Mouse (Mus musculus) CD4-positive, CD25-positive, alpha-beta regulatory T cell, adult 2 months (primary cell): Measurements from ENCODE around the gene 4932438A13Rik.
A peak's percentile ranks its signal among the peaks of the same experiment; 100 is the strongest.

Experiments used
- DNase-seq: peaks from one replicate; pipeline ENCODE4 v3.0.0-alpha.2; 2012; ENCODE audit warnings: low read depth, low spot score

Gene 4932438A13Rik

DNA sequence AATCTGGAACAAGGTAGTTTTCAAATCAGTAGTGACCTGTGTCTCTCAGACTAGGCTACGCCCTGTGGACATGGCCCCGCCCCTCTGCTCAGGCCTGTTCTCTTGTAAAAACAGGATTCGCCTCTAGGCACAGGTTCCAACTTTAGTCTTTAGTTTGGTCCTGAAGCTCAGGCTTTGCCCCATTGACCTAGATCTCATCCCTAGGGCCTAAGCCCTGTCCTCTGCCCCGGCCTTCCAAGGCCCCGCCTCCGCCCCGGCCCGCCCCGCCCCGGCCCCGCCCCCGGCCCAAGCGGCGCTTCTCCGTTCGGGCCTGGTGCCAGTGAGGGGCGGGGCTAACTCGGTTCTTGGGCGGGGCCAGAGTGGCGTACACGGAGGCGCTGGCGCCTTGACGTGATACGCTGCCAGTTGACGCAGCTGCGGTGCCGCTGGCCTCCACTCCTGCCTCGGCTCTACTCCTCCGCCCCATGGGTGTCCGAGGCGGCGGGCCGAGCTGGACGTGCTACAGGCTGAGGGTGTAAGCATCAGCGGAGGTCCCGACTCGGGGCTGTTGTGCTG lies at the start of gene 4932438A13Rik:
Gene 4932438A13Rik, plus strand, starts transcription at position 384 of the 555 bp plus-strand sequence.
- DNase-seq: peak; percentile 98

DNA sequence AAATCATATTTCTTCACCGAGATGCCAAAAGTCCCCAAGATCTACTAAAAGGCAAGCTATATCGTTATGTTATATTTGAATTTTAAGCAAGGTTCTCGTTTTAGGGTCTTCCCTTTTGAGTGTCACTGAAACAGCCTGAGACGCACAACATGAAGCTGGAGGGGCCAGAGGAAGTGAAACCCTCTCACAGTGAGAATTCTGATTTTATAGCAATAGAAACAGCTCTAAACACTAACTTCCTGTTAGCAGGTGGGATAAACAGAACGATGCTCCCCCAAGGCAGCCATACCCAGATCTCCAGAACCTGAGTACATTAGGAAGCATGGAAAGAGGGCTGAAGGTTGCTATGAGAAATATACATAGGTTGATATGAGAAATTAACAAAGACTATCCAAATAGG lies 46.3 kb upstream of the 4932438A13Rik start:
- no peak for DNase-seq

DNA sequence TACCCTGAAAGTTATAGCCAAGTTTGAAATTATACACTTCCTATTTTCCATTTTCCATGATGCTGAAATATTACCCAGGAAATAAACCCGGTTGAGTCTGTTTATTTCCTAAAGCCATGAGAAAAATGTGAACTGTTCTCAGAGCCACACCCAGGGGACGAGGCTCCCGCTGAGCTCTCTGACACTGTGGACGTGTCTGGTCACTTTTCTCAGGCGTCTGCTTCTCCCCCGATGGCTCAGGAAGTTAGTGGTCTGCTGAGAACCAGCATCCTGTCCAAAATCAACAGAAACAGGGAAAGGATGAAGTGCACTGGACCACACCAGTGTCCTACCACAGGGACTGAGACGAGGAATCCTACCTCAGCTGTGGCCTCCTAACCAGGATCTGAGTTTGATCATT lies 43.5 kb upstream of the 4932438A13Rik start:
- DNase-seq: no peak

DNA sequence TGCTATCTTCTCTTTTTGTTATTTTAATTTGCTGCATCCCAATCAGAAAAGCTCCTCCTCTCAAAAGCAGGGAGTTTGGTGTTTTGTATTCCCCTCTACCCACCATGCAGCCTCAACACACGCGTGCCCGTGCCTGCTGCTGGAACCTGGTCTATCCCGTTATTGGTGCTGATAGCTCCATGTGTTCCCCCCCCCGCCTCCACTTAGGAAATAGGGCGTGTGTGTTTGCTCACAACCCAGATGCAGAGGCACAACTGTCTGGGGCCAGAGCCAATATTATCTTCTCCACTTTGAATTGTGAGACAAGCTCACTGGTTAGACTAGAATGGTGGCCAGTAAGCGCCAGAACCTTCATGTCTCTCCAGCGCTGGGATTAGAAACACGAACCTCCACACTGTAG lies 41.9 kb upstream of the 4932438A13Rik start:
- no peak for DNase-seq

DNA sequence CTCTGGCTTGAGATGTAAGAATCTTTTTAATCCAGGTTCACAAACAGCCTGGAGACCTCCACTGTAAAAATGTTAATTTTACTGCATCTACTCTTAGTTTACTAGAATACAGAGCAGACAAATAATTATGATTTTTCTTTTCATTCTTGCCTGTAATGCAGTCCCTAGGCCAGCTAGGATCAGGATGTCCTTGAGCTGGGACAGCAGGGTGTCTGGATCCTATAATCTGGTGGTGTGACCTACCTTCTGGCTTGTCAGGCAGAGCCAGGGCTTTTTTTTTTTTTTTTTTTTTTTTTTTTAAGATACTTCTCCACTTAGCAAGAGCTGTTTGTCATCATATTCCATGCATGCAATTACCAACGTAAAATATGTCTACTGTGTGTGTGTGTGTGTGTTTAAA lies 37.8 kb upstream of the 4932438A13Rik start:
- no peak for DNase-seq

DNA sequence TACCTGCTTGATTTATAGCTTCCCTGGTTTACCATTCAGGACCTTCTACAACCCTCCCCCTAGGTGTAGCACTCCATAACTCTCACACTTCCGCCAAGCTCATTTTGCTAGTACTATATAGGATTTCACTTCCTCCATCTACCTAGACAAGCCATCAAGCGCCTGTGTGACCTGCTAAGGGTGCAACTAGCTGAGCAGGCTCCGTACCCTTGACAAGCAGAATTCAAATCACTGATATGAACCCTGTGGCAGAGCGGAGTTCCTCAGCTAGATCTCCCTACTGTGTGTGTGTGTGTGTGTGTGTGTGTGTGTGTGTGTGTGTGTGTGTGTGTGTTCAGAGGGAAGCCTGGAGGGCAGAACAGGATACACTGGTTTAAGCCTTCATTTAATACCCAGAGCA lies 37.4 kb upstream of the 4932438A13Rik start:
- DNase-seq: no peak

DNA sequence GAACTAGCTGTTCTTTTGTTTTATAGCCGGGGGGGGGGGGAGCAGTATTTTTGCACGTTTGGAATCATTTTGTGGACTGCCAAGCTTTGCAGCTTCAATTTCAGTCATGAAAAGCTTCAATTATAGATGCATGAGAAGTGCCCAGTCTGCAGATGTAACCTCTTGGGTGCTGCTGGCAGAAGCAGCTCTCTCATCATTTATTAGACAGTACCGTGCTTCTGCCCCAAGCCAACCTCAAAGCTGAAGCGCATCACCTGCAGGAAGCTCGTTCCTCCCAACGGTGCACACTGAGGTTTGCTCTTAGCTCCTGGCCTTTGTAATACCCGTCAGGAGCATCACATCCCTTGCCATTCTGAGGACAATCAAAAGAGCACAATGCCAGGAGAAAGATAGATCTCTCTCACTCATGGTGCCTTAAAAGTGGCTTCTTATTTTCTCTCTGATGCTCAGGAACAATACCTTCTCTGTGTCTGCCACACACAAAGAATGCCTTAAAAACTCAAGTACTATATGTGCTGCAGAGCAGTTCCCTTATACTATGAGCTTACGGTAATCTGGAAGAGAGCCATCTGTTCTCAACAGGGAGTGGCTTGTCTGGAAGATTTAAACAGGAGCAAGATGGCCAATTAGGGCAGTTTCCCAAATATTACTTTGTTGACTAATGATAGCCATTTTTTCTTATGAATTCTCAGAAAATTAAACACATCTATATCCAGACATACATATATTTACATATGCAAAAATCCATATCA lies 35.5 kb upstream of the 4932438A13Rik start:
- no peak for DNase-seq

DNA sequence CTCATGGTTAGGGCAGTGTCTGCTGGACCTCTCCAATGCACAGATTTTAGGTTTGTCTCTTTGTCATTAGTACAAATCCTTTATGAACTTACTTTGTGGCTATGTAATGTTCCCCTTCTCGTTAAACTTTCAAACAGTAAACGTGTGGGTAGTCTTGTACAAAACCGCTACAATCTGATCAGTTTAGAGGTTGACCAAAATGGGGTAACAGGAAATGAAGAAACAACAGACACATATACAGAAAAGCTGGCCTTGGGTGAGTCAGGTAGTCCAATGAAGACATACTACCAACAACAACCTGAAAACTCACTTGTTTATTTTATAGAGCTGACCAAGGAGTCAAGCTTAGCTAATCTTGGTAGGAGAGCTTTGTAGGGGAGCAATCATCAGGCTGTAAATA lies 32.7 kb upstream of the 4932438A13Rik start:
- no peak for DNase-seq

DNA sequence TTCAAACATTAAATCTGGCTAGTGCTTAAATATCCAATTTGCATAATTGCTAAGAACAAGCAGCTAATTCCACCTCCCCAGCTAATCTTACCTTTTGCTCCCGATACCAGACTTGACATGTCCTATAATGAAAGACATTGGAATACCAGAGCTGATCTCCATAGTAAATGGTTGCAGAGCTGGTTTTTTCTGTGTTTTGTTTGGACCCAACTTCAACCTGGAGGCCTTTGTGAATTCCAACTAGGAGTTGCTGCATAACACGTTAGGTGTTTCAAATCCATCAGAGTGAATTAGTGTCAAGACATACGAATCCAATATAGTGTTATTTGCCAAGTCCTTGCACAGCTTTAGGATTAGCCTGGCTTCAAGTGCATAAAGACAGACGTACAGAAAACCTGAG lies 28.5 kb upstream of the 4932438A13Rik start:
- DNase-seq: no peak

DNA sequence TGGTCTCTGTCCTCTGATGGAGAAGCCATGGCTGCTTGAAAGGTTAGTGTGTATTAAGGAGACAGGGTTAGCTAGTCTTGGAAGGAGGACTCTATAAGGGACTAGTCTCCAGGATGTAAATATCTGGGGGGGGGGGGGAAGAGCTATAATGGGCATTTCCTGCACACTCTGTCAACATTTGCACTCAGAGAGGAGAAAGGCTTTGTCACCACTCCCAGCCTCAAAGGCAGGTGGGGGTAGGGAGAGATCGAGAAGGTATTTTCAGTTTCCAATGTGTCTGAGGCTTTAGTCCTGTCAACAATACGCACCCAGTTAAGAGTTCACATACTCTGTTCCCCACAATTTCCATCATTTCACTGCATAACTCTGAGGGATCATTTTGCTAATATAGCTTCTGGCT lies 28.1 kb upstream of the 4932438A13Rik start:
- DNase-seq: peak; percentile 22

DNA sequence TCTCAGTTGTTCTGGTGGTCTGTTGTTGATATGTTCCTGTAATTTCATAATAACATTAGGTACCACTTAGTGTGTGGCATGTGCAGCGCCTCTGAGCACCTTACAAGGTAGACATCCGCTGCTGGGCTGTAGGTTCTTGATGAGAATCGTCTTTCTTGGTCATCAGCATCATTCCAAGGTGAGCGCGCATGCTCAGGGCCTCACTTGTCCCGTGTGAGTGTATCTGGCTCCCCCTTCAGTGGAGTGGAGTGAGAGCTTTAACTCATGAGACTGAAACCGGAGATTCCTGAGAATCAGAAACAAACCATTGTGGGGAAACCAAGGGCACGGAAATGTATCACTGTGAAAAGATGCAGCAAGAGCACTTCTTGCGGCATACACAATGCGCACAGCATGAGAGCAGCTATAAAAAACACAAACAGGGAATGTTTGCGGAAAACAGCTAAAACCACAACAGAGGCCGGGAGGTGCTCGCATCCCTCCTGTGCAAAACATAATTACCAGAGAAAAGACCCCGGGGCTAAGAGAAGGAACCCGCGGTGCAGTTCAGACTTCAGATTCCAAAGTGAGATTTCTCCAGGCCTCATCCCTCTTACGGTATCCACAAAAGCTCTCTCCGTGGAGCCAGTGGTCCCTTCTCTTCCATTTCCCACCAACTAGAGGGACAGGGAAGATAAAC lies 27.2 kb upstream of the 4932438A13Rik start:
- peak; percentile 23 for DNase-seq

DNA sequence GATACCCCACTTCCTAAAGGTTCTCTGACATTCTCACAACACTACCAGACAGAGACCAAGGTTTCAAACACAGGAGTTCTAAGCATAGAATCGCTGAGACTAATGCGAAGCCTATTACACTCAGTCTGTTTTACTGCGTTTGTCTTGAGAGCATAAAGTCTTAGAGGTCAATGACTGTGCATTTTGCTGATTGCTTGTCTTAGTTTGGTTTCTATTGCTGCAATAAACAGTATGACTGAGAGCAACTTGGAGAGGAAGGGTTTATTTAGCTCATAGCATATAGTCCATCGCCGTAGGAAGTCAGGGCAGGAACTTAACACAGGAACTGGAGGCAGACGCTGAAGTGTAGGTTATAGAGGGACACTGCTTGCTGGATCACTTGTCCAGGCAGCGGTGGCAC lies 26.1 kb upstream of the 4932438A13Rik start:
- no peak for DNase-seq

DNA sequence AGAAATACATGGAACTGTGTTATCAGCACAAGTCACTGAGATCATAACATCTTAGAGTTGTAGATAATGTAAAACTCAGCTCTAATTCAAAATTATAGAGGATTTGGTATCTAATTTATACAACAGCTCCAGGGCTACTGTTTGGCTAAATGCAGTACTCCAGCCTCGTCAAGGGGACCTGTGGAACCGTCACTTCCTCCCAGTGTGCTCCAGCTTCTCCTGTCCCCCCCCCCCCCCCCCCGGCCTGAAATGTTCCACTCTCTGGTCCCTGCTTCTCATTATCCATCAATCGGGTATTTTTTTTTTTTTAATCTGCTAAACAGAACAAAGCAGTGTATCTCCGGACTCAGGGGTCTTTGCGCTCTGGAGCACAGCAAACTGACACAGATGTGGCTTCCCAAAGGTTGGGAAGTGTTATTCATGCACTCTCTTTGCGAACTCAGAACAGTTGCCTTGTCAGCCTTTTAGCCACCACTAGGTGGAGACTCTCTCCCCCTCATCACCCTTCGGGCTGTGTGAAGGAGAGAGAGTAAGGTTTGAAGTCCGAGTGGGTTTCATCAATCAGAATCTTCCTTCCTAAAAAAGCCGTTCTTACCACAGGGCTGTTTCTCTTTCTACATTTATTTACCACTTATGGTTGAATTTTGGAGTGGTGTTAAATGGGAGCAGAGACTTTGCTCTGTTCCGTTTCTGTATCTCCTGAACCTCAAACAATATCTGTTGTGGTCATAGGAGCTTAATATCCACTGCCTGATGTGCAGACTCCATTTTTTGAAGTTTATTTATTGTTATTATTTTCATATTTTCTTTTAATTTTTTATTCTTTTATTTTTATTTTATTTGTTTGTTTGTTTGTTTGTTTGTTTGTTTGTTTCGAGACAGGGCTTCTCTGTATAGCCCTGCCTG lies 22.0 kb upstream of the 4932438A13Rik start:
- DNase-seq: peak; percentile 87

DNA sequence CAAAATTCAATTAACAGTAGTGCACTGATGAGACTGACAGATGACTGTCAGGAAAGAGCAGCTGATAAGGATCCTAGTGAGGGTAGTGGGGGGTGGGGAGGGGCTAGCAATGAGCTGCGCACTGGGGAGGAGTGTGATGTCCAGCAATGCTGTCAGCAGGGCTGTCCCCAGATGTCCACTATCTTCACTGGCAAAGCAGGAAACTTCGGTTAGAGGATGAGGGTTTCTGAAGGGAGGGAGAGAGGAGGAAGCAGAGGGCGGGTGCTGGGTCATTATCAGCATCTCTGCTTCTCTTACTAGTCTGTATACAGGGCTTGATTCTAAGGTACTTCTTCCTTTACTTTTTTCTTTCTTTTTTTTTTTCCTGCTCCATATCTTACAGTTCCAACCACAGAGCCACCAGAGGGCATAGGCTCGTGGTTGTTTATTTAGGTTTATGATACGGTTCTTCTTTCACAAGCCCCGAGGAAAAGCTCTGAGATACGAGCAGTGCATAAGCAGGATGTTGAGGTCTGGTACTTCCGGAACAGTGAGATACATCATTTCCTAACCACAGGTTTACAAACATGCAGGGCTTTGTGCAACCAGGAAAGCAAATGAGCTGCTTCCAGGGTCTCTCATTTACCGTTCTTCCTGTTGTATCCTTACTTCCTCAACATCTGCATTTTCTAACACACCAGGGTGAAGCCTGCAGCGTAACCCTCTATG lies 9.0 kb upstream of the 4932438A13Rik start:
- peak; percentile 88 for DNase-seq

DNA sequence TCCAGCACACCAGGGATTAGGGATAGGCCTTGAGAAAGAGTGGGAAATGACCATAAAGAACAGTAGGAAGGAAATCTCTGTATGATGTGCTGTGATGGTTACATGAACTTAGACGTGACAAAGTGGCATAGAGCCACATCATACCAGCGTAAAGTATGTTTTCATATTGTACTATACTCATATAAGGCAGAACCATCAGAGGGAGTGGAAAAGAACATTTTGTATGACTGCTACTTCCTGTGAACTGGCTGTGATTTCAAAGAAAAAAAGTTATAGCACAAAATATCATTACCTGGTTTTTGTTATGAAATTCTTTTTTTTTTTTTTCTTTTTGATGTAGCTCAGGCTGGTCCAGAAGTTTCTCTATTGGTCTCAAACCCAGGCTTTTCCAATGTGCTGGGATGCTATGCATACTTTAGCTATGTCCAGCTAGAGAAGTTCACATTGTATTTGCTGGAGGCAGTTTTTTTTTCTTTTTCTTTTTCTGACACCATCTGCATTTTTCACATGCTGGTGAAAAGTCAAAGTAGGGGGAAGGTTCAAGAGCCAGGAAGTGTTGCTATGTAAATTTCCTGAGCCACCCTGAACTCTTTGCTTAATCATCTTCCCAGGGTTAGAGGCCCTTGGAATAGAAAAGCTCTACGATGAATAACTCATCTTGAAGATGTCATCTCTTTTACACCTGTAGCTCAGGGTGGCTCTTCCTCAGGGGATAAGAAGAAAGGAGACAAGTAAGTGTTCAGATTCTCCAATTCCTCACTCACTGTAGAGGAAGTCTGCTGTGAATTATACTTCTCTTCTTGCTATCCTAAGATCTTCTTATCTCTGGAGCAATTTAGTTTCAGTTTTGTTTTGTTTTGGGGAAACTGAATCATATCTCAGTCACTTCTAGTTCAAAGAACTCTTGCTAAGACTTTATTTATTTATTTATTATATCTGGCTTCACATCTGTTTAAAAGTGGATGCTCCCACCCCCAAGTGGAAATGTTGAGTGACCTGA lies 1.2 kb upstream of the 4932438A13Rik start:
- peak; percentile 63 for DNase-seq

DNA sequence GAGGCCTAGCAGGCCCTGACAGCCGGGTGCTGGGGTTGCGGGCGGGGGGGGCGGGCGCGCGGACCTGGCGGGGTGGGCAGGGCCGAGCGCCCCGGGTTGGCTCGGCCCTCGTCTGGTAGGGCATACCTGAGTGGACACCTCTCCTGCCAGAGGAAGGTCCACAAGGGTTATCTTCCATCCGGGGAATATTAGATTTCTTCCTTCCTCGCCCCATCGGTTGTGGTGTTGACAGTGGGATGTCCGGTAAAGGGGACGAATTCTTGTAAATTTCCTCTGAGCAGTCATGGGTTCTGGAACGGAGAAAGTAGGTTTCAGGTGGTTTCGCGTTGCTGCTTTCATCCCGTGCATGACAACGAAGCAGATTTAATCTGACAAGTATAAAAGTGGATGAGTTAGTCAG lies 523 bp downstream of the 4932438A13Rik start:
- peak; percentile 54 for DNase-seq

DNA sequence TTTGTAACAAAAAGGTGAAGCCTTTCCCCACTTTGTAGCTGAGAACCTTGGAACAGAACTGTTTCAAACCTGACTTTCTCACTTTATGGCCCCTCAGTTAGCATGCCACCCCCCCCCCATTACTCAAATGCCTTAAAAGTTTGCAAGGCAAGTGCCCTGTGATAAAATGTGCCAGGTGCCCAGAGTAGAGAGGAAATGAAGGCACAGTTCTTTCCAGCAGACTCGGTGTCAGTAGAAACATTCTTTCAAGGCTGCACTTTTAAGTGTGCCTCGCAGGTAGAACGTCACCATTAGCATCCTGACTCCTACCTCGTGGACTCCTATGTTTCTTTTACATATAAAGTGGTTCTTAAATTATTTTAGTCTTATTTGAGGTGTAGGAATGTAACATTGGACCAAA lies 977 bp downstream of the 4932438A13Rik start:
- peak; percentile 51 for DNase-seq

DNA sequence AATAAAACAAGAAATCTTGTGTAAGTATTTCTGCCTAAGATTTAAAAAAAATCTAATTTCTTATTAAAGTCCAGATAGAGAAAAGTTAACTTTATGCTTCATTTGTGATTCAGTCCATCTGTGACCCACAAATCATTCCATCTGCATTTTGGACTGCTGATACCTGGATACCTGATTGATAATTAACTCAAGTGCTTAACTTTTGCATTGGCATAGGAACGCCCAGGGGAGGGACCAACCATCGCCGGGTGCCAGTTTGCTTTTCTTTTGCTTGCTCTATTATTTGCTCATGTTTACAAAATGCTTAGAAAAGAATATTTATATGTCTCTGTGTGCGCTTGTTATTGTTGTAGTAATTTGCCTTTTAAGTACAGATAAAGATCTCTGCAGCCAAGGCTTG lies 1.6 kb downstream of the 4932438A13Rik start:
- no peak for DNase-seq

DNA sequence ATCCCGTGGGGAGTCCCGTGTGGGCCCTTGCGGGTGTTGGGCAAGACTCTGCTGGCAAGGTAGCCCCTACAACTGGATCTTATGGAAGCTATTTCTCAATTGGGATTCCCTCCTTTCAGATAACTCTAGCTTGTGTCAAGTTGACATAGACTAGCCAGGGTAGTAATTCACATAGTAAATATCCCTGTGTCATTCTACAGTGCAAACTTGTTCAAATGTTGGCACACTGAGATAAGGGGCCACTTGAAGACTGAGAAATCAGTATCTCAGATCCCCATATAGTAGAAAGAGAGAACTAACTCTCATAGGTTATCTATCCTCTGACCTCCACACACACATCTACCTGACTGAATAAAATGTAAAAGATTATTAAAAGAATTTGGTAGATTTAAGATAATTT lies 42.5 kb downstream of the 4932438A13Rik start:
- no peak for DNase-seq

DNA sequence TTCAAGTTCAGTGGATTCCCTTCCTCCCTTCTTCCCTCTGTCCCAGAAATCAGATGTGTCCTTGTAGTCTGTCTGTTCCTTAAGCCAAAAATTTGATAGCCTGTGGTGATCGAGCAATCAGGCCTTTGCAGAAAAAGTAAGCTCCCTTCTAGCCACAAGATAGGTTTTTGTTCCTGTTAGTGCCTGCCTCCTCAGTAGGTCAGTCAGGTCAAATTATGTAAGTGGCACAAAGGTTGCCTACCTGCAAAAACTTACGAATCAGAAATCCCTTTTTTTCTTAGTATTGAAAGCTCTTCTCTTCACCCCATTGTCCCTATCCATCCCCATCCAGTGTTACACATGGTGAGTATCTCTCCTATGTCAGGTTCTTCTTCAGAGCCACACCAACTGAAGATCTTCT lies 54.9 kb downstream of the 4932438A13Rik start:
- no peak for DNase-seq
